Mouse (Mus musculus): ENCODE measurements around the gene Susd3.

Gene Susd3

GRCm38 (mm10) chr13:49246011-49246410, 2.5 kb downstream of the Susd3 start:
- peak; percentile 19 to 29 for DNase-seq

DNA sequence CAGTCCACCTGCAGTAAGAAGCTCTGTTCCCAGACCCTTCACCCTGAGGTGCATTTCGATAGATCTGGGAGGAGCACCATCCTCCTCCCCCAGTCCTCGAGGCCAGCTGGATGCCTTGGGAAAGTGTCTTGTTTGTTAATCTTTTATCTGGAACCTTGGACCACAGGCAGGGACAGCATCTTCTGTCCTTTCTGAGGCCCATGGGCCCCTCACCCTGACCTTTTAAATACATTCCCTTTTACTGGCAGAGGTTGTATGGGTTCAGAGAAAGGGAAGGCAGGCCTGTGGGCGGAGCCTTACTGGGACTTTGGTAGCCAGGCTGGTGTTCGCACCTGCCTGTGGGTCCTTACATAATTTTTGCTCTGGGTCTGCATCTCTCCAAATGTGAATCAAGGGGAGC, 3.3 kb downstream of the Susd3 start:
- no peak for DNase-seq

GRCm38 (mm10) chr13:49243492-49243891, 5.0 kb downstream of the Susd3 start:
- DNase-seq: no peak

DNA sequence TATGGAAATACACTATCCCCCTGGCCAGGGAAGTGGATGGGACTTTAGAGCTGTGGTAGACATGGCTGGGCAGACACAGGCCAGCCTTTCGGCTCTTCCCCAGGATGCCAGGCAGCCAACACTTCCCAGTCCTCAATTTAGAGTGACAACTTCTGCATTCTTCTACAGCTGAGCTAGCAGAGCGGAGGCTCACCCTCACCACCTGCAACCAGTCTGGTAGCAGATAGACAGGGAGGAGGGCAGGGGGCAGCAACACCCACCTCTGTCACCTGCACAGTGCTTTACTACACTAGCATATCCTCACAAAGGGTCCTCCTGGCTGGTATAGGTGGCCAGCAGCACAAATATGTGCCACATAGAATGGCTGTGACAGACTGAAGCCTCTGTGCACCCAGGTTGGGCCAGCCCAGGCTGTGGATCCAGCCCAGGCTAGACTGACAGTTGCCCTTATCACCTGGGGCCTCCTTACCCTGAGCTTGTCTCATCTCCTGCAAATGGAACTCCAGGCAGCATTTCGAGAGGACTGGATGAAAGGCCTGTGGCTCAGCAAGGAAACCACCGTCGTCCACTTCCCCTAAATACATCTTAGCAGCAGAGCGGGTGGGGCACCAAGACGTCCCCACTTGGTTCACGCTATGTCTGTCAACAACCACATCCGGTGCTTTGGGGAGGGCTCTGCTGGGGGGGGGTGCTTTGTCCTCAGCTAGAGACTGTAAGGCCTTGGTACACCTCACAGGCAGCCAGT, 6.0 kb downstream of the Susd3 start:
- no peak for DNase-seq

DNA sequence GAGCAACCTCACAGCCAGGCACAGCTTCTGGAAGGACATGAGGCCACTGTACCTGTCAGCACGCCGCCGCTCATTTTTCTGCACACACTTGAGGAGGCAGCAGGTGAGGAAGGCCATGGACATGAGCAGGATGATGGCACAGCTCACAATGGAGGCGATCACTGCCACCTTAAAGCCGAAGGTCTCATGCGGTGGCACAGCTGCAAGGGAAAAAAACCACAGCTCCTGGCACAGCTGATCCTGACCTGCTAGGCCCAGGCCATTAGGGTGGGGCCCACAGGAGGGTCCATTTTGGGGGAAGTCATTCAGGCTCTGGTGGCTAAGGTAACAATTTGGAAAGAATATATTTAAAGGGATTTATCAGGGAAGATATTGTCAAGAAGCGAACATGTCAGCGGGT, 9.8 kb downstream of the Susd3 start:
- DNase-seq: no peak

- DNase-seq: no peak
Measured at GRCm38 (mm10) chr13:49237617-49238016, 10.9 kb downstream of the Susd3 start.

DNA sequence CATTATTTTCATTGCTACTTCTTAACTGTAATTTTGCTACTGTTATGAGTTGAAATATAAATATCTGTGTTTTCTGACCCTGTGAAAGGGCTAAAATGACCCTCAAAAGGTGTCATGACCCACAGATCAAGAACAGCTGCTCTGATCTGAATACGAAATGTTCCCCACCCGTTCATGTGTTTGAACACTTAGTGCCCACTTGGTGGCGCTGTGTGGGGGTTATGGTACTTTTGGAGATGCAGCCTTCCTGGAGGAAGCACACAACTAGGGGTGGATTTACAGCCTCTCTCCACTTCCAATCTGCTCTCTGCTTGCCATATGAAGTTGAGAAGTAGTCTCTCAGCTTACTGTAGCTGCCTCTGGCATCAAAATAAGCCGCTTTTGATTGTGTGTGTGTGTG, 13.8 kb downstream of the Susd3 start:
- no peak for DNase-seq

DNA sequence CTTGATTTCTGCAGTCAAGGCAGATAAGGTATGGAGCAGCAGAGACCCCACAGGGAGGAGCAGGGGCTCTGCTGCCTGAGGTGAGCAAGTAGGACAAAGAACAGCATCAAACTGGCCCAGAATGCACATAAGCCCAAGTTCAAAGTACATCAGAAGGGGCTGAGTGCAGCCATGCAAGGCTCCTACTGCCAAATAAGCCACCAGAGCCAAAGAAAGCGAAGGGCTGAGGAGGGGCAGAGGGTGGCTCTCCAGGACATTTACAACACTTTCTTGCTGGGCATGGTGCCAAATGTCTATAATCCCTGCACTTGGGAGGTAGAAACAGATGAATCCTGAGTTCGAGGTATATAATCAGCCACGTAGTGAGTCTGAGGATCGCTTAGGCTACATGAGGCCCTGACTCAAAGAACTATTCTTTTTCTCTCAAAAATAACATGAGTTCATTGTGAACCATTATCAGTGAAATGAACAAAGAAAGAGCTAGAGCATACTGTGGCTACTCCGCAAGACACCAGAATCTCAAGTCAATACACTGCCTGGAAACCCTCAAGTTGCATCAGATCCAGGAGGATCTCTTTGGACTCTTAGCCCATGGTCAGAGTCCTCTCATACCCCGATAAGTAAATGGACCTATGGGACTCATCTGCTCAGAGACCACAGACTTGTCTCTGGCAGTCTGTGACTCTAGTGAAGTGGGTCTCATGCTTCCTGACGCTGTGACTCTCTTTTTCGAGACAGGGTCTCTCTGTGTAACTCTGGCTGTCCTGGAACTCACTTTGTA, 14.5 kb downstream of the Susd3 start:
- peak; percentile 22 to 26 for DNase-seq

GRCm38 (mm10) chr13:49225633-49226032, 22.9 kb downstream of the Susd3 start:
- no peak for DNase-seq

DNA sequence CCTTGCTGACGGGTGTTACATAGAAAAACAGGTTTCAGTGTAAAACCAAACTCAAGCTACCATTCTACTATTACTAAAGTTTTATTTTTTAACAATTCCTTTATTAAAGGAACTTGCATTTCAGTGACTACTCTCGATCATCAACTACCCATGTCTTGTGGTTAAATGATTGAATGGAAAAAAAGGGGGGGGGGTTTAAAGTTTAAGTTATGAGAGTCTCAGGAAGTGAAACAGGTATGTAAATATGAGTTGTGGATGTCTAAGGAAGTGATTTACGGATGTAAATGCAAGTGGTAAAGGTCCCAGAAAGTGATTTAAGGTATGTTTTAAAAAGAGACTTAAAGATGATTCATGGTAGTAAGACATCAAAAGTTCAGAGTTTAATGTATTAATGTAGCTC, 23.3 kb downstream of the Susd3 start:
- no peak for DNase-seq

DNA sequence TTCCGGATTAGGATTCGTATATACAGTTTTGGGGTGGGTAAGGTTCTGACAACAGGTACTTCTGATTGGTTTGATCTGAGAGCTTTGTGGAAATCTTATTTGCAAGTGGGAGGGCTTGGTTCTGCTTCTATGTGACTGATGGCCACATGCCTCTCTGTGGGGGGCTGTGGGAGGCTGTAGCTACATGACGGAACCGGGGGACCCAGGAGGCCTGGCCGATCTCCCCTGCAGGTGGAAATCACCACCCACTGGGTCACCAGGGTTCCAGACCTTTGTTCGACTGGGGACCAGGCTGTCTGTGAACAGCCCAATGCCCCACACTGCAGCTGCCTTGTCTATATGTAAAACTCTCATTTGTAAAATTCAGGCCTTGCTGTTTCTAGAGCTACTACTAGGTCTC, 23.8 kb downstream of the Susd3 start:
- DNase-seq: no peak

DNA sequence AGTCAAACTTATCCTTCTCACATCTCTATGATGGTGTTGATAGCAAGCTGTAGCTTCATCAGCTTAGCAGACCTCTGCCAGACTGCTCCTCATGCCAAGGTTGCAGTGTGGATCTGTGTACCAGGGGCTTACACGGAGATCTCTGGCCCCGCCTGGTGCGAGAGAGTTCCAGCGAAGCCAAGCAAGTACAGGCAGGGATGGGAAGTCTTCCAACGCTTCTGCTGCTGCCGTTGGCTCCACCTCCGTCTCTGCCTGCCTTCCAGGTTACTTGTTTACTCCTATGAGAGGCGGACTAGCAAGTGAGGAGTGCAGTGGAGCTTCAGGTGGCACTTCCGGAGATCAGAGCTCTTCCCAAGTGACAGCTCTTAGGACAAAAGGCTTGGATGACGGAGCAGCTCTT, 24.2 kb downstream of the Susd3 start:
- DNase-seq: peak; percentile 65 to 67

- no peak for DNase-seq
Measured at GRCm38 (mm10) chr13:49220912-49221311, 27.6 kb downstream of the Susd3 start.

- no peak for DNase-seq
Measured at GRCm38 (mm10) chr13:49219367-49219766, 29.1 kb downstream of the Susd3 start.

- DNase-seq: no peak
Measured at GRCm38 (mm10) chr13:49218651-49219050, 29.9 kb downstream of the Susd3 start.

GRCm38 (mm10) chr13:49216808-49217561, 31.5 kb downstream of the Susd3 start:
- DNase-seq: no peak

DNA sequence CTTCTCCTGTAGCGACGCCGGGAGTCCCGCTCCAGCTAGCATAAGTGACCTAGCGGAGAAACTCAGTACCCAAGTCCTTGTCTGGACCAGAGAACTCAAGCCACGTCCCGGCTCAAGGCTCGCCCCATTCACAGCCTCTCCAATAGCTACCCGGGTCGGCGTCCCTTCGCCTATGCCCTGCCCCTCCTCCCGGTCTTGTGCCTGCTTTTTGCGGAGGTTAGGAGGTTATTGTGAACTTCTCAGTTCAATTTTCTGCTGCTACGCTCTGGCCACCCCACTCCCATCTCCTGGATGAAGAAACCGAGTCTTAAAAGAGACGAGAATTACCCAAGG, 32.3 kb downstream of the Susd3 start:
- no peak for DNase-seq

DNA sequence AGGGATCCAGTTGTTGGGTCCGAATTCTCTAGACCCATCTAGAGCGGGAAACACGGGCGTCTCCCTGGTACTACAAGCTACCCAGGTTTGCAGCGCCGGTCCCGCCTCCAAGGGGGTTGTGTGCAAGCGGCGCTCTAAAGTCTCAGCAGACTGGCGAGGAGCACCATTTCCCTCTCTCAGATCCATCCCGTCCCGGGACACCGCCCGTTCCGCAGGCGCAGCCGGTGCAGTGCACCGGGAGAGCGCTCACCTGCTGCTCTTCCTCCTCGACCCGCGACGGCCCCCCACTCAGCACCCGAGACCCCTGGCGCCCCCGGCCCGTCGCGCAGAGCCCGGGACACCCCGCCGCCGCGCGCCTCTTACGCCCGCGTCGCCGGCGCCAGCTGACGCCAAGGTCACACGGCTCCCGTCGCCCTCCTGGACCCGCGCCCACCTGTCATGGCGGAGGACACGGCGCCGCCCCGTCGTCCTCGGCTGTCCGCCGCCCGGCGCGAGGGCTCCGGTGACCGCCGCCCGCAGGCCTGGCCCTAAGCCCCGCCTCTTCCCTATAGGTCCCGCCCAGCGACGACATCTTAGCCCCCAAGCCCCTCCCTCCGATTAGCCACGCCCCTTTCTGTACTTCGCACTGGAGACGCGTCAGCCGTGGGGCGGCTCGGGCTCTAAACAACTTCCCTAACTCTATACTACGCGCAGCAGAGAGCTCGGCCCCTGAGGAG, 32.8 kb downstream of the Susd3 start, which contains the start of gene Card19:
Gene Card19, minus strand, starts transcription at position 534 of the 716 bp plus-strand sequence.
- DNase-seq: peak; percentile 93 to 95

DNA sequence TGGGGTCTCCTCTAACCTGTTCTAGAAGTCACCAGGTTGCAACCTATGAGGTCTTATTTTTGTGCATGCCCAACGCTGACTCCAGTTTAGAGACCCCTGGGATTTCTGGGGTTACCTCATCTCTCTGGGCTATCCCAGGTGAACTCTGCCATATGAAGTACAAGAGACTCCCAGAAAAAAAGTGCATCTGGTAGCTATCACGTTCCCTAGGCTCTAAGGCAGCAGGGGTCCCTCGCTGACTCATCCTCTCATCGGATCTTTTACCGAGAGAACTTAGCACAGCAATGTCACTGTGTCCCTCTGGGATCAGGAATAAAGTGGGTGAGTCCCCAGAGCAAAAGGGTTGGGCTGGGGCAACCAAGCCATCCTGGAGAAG, 33.4 kb downstream of the Susd3 start:
- peak; percentile 37 to 50 for DNase-seq

DNA sequence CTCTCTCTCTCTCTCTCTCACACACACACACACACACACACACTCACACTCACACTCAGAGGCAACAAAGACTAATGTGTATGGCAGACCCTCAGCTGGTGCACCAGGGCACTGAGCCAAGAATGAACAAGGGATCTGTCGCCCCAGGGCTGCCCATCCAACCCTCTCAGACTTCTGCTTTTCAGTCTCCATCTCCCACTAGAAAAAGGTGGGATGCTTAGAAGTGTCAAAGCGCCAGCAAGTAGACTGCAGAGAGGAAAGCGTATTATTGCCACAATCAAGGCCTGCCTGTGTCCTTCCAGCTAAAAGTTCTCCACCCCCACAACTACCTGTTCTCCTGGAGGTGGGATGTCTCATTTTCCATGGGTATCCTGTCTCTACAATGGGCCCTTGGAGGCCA, 34.1 kb downstream of the Susd3 start:
- peak; percentile 62 to 67 for DNase-seq

DNA sequence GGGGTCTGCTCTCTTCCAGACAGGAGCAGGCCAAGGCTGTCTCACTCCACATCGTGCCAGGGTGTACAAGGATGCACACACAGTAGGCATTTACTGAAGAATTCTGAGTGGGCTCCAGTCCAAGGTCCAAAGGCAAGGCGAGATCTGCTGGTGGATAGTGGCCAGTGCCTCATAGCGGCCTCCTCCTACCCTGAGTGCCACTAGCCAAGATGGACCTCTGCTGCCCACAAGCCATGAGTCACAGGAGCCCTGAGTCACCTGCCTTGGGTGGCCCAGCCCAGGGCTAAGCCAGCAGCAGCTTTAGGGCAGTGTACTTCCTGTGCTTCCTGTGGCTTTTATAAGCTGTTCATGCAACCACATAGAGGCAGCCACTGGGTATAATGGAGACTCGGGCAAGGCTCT, 35.0 kb downstream of the Susd3 start:
- peak; percentile 76 to 80 for DNase-seq

GRCm38 (mm10) chr13:49212711-49213500, 35.6 kb downstream of the Susd3 start:
- DNase-seq: peak; percentile 42

Measured in cerebellum, postnatal 10 days (tissue).